Mouse (Mus musculus) cerebellum, postnatal 10 days (tissue): Measurements from ENCODE around the gene Enkur.
"Not testable (repeated sequence)": the region's sequence is repeated elsewhere in the genome, so short reads cannot be mapped to it uniquely, and the experiment has no call there.

Source experiments
- DNase-seq, 2 experiments: peaks; one replicate each; pipeline ENCODE4 v3.0.0; 2021; ENCODE audit warnings: mixed read lengths in 2 of 2

Gene Enkur

DNA sequence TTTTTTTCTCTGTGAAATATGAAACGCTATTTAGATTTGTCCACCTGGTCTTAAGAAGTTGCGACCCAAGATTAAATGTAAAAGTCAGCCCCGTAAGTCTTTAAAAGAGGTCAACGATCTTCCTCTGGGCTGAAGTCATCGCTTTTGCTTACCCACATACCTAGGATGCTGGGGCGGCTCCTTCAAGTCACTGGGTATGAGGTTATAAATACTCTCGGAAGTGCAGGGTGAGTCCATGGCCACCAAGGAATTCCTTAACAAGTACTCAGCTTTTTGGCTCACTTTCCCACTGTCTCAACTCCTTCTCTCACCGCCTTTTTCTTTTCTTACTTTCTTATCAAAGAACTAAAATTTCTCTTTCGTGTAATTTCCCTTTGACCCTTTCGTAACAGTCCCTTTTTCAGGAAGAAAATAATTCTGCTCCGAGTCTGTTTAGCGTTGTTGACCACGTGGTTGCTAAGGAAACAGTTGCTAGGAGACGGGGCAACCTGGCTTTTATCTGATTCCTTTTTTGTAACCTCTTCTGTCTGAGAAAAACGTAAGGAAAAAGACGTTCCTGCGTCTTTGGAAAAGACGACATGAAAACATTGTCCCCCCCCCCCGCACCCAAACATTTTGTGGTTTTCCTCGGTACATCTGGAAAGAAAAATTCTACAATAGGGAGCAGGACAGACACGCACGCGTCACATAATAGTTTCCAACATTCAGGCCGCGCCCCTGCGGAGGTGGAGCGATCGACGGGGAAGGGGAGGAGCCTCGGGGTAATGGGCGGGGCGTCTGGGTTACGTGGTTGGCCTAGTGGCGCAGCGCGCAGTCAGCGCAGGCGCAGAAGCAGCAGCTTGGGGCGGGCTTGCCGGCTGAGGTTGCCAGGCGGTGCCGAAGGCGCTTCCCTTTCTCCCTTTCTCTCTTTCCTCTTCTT, at the start of gene Enkur, which contains the start of gene Thnsl1:
Gene Enkur (minus strand): TSS at position 454 of the 919 bp plus-strand sequence.
Gene Thnsl1 (plus strand): TSS at position 813 of the 919 bp plus-strand sequence.
- peak; percentile 100 for DNase-seq

DNA sequence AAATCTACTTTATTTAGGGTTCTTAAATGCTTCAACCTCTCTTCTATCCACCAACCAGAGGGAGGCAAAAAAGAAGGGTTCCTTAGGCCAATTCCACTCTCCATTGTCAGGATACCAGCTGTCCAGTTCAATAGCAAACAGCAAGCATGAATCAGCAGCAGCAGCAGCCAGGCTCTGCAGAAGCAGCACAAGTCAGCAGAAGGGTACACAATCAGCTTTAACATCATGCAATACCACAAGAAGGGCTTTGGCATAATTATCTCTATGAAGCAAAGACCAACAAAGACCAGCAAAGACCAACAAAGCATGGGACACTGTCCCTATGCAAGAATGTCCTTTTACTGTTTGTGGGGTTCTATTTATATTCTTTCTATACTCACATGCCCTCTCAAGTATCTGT, 49.1 kb upstream of the Enkur start:
- no peak for DNase-seq

- DNase-seq: peak in 1 of 2 experiments; percentile 36
Measured at GRCm38 (mm10) chr2:21253644-21254043, 48.5 kb upstream of the Enkur start.

DNA sequence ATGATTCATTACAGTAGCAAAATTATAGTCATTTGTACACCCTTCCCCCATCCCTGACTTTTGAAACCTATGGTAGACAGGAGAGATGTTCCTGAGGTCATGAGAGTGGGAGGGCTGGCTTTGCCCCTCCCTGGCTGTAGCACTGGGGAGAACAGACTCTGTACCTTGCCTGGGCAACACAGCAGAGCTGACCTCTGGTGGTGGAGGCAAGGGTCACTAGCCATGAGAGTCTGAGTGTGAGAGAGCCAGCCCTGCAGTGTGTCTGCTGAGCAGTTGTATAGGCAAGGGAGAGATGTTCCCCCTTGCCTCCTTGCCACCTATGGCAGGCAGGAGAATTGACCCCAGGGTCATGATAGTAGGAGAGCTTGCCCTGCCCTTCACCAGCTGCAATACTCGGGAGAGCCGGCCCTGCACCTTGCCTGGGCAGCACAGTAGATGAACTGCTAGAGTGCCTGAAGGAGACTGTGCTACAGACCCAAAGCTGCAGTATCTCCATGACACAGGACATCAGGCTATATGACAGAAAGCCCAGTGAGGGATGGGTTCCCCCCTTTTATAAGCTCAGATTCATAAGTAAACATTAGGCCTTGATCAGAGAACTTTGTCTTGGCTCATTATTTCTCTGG, 40.4 kb upstream of the Enkur start:
- no peak for DNase-seq

DNA sequence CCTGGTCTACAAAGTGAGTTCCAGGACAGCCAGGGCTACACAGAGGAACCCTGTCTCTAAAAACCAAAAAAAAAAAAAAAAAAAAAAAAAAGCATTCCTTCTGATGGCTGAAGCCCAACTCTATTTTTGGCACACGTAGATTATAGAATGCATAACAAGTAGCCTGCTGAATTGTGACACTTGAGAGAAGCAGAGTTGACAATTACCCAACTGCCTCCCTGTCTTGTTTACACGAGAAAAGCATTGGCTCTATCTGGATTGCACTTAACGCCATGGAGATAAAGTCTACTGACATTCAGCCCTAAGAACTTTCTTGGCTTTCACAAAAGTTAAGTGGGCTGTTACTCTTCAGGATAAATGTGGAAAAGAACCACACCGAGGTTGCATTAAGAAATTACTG, 39.8 kb upstream of the Enkur start:
- no peak for DNase-seq

DNA sequence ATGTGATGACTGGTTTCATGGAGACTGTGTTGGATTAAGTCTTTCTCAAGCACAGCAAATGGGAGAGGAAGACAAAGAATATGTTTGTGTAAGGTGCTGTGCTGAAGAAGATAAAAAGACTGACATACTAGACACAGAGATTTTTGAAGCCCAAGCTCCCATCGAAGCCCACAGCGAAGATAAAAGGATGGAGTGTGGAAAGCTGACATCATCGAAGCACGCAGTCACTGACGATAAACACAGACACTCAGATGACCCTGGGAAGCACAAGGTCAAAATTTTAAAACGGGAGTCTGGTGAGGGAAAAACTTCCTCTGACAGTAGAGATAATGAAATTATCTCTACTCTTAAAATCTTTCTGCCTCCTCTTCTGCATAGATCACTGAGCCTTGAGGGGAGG, 38.9 kb upstream of the Enkur start:
- DNase-seq: not testable (repeated sequence)

DNA sequence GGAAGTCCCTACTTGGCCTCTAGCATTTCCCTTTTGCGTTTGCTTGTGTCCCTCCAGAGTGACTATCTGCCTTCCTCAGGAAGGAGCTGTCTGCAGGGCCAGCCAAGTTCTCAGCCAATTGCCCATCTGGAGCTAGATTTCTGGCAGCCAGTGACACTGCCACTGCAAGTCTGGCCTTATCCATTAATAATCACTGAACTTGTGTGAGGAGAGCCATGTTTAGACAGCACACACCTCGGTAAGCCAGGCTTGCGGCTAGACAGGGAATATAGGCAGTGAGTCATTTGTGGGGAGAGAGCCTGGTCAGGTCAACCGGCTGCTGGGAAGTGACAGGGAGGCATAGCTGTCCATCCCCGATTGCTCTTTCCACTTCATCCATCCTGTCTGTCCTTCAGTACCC, 31.7 kb upstream of the Enkur start:
- DNase-seq: peak; percentile 52 to 67

- DNase-seq: no peak
Measured at GRCm38 (mm10) chr2:21235844-21236386, 30.8 kb upstream of the Enkur start.

GRCm38 (mm10) chr2:21234871-21235648, 29.9 kb upstream of the Enkur start:
- peak; percentile 21 to 22 for DNase-seq

- DNase-seq: no peak
Measured at GRCm38 (mm10) chr2:21231147-21231546, 26.0 kb upstream of the Enkur start.

DNA sequence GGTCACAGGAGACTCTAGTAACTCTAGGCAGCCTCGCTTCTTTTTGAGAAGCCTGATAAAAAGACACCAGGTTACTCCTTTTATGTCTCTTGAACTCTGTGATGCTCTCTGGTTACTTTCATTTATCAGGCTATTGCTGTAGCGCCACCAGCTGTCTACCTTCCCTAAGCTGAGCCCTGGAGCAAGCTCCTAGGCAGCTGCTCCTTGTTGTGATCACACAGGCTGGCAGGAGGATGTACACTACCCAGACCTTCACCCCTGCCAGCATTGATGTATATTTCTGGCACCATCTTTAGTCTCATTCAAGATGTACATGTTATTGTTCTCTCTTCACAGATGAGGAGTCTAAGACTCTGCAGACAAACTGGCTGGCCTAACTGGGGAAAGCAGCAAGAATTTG, 25.1 kb upstream of the Enkur start:
- no peak for DNase-seq

GRCm38 (mm10) chr2:21222453-21223384, 17.6 kb upstream of the Enkur start:
- no peak for DNase-seq

DNA sequence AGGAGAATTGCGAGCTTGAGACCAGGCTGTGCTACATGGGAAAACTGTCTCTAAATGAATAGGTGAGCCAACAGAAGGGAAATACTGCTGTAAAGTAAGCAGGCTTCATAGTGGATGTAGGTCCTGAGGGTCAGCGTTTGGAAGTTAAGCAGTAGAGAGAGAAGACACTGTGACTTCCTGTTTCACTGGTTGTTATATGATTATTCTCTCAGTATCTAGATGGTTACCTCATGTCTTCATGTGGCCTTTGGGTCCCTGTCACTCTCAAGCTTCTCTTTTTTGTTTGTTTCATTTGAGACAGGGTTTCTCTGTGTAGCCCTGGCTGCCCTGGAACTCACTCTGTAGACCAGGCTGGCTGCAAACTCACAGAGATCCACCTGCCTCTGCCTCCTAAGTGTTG, 10.1 kb upstream of the Enkur start:
- no peak for DNase-seq

DNA sequence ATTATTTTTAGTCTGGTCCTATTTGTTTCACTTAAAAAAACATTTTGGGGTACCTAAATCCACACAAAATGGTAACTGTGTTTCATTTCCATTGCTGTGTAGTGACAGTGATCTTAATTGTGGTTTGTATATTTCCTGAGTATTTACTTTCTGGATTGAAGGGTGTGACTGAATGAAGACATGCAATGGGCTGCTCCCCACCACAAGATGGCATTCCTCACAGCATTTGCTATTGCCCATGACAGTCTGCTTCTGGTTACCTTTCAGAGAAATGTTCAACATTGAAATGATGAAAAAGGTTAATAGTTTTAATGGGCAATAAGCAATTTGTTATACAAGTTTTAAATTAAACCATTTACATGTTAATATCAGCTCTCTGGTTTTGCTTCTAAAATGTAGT, 9.2 kb upstream of the Enkur start:
- DNase-seq: peak; percentile 42 to 59

DNA sequence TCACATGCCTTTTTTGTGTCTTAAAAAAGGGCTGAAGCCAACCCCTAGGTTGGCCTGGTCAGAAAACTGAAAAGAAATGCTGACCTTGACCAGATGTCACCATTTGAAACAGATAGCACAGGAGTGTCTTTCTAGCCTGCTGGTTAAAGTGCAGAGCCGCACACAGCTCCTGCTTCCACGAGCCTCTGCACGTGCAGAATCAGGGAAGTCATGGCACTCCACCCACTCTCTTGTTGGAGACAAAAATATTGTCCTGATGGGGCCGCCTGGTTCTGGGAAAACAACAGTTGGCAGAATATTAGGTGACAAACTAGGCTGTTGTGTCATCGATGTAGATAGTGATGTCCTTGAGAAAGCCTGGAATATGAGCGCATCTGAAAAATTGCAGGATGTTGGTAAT, 6.2 kb upstream of the Enkur start:
- no peak for DNase-seq

DNA sequence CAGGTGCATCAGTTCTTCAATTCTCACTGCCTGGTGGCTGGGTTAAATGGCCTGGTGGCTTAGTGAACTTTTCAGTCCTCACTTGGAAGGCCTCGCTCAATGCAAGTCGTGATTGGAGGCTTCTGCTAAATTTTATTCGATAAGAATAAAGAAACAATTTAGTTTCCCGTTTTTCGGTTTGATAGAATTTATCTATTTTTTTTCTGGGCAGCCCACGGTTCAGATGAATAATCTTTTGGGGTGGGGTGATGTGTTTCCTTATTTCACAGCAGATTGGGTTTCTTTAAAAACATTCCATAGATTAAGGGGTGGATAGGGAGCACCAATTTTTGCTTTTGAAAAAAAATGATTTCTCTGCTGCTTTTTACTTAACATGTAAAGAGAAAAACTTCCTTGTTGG, 1.1 kb upstream of the Enkur start:
- DNase-seq: no peak

DNA sequence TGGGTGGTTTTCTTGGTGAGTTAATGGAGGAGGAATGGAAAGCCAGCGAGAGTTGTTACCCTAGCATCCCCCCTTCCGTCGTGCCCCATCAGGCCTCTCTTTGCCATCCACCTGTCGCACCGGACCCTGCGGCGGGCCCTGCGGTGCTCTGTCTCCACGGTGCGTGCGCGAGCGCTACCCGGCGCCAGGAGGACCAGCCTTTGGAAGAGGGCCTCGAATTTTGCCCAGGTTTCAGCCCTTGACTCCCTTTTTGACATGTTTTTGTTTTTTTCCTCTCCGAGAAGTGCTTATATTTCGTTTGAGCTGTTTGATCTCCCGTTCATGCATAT, 630 bp upstream of the Enkur start:
- DNase-seq: no peak

GRCm38 (mm10) chr2:21202754-21203153, 2.4 kb downstream of the Enkur start:
- DNase-seq: peak; percentile 62 to 65

GRCm38 (mm10) chr2:21199051-21199450, 6.1 kb downstream of the Enkur start:
- DNase-seq: no peak

DNA sequence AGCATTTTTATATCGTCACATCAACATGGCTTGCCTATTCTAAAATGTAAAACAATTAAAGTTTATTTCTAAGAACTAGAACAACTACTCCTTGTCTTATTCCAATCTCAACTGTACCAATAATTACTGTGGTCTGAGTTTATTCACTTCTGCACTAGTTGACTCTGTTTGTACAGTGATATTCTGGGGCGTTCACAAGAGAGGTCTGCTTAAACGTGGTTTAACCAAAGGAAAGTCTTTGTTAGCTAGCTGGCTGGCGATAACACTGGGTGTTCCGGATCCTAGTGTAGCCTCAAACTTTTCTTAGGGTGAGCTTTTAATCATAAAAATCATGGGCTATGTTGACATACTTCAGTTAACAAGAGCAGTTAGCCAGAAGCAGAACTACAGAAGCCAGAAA, 9.9 kb downstream of the Enkur start:
- DNase-seq: no peak

- no peak for DNase-seq
Measured at GRCm38 (mm10) chr2:21191232-21191631, 13.9 kb downstream of the Enkur start.

GRCm38 (mm10) chr2:21188610-21189009, 16.6 kb downstream of the Enkur start:
- peak in 1 of 2 experiments; percentile 9 for DNase-seq
